Mouse (Mus musculus): Measurements from ENCODE around the gene Meis2. TPM values are rescaled to one million over a fixed set of nuclear protein-coding genes. Genes with fewer than 3 reads are reported as not detected.

Gene Meis2
- polyA plus RNA-seq, 2 experiments = 0.69 to 1.5 TPM

- Histone ChIP-seq H3K4me2 (ENCODE audit: low read depth) (no peak overlapping the region), H3K4me1 (replicated peaks; ENCODE audit: control insufficient read depth in 2 of 2, insufficient read depth in 2 of 2, low read length in 1 of 2) (no peaks in the 10 kb centered on the region), H3K9ac (replicated peaks) (no peak overlapping the region), H3K27ac (no peak overlapping the region), H3K9me3 (ENCODE audit: control insufficient read depth, low read length) (no peaks in the 10 kb centered on the region), H3K4me3 (ENCODE audit: insufficient read depth in 1 of 2, low read depth in 2 of 2, low read length in 2 of 2) (no peak overlapping the region), H3K27me3 (ENCODE audit: control insufficient read depth, insufficient read depth, low read length) (no peaks in the 10 kb centered on the region), H3K36me3 (replicated peaks; ENCODE audit: control insufficient read depth, insufficient read depth, low read depth) (no peaks in the 10 kb centered on the region)
- ATAC-seq (ENCODE audit: insufficient read depth) (no peak), DNase-seq (ENCODE audit: low read depth in 3 of 3, low spot score in 3 of 3) (no peak)
- WGBS (ENCODE audit: insufficient replicate concordance) = 35% methylated on average over 2 of the region's 2 CpGs
- TF ChIP-seq EP300 (IDR thresholded peaks at IDR 0.05; ENCODE audit: low read depth) = no peak
- no peak for TF ChIP-seq CTCF (IDR thresholded peaks at IDR 0.05; ENCODE audit: low read depth)
Observed at GRCm38 (mm10) chr2:115956786-115957185, 108.9 kb downstream of the Meis2 start.

GRCm38 (mm10) chr2:115950645-115951044 is 115.0 kb downstream of the Meis2 start:
- H3K4me2 ChIP-seq (ENCODE audit: low read depth) = no peak overlapping the region
- H3K9ac ChIP-seq (replicated peaks) = no peak overlapping the region
- H3K9me3 ChIP-seq (ENCODE audit: control insufficient read depth, low read length) = no peaks in the 10 kb centered on the region
- no peak for TF ChIP-seq EP300 (IDR thresholded peaks at IDR 0.05; ENCODE audit: low read depth)
- no peak for TF ChIP-seq CTCF (IDR thresholded peaks at IDR 0.05; ENCODE audit: low read depth)
- DNase-seq (ENCODE audit: low read depth in 3 of 3, low spot score in 3 of 3) = no peak
- no peak overlapping the region for H3K27ac ChIP-seq
- 58% methylated on average over 3 of the region's 3 CpGs for WGBS (ENCODE audit: insufficient replicate concordance)
- no peak for ATAC-seq (ENCODE audit: insufficient read depth)
- H3K4me1 ChIP-seq (replicated peaks; ENCODE audit: control insufficient read depth in 2 of 2, insufficient read depth in 2 of 2, low read length in 1 of 2) = no peaks in the 10 kb centered on the region
- no peaks in the 10 kb centered on the region for H3K27me3 ChIP-seq (ENCODE audit: control insufficient read depth, insufficient read depth, low read length)
- H3K36me3 ChIP-seq (replicated peaks; ENCODE audit: control insufficient read depth, insufficient read depth, low read depth) = no peaks in the 10 kb centered on the region
- no peak overlapping the region for H3K4me3 ChIP-seq (ENCODE audit: insufficient read depth in 1 of 2, low read depth in 2 of 2, low read length in 2 of 2)

GRCm38 (mm10) chr2:115948630-115949426 is 116.8 kb downstream of the Meis2 start:
- WGBS (ENCODE audit: insufficient replicate concordance) = 58% methylated on average over 7 of the region's 7 CpGs
- Histone ChIP-seq H3K4me1 (replicated peaks; ENCODE audit: control insufficient read depth in 2 of 2, insufficient read depth in 2 of 2, low read length in 1 of 2) (no peaks in the 10 kb centered on the region), H3K27me3 (ENCODE audit: control insufficient read depth, insufficient read depth, low read length) (no peaks in the 10 kb centered on the region), H3K9me3 (ENCODE audit: control insufficient read depth, low read length) (no peaks in the 10 kb centered on the region), H3K27ac (no peak overlapping the region), H3K9ac (replicated peaks) (no peak overlapping the region), H3K36me3 (replicated peaks; ENCODE audit: control insufficient read depth, insufficient read depth, low read depth) (no peaks in the 10 kb centered on the region), H3K4me3 (ENCODE audit: insufficient read depth in 1 of 2, low read depth in 2 of 2, low read length in 2 of 2) (no peak overlapping the region), H3K4me2 (ENCODE audit: low read depth) (no peak overlapping the region)
- TF ChIP-seq CTCF (IDR thresholded peaks at IDR 0.05; ENCODE audit: low read depth) (no peak), EP300 (IDR thresholded peaks at IDR 0.05; ENCODE audit: low read depth) (no peak)
- ATAC-seq (ENCODE audit: insufficient read depth) (no peak), DNase-seq (ENCODE audit: low read depth in 3 of 3, low spot score in 3 of 3) (no peak)

GRCm38 (mm10) chr2:115947714-115948226 is 117.9 kb downstream of the Meis2 start:
- ATAC-seq (ENCODE audit: insufficient read depth) (no peak), DNase-seq (ENCODE audit: low read depth in 3 of 3, low spot score in 3 of 3) (no peak)
- Histone ChIP-seq H3K4me2 (ENCODE audit: low read depth) (no peak overlapping the region), H3K27me3 (ENCODE audit: control insufficient read depth, insufficient read depth, low read length) (no peaks in the 10 kb centered on the region), H3K4me1 (replicated peaks; ENCODE audit: control insufficient read depth in 2 of 2, insufficient read depth in 2 of 2, low read length in 1 of 2) (no peaks in the 10 kb centered on the region), H3K9me3 (ENCODE audit: control insufficient read depth, low read length) (no peaks in the 10 kb centered on the region), H3K36me3 (replicated peaks; ENCODE audit: control insufficient read depth, insufficient read depth, low read depth) (no peaks in the 10 kb centered on the region), H3K9ac (replicated peaks) (no peak overlapping the region), H3K4me3 (ENCODE audit: insufficient read depth in 1 of 2, low read depth in 2 of 2, low read length in 2 of 2) (no peak overlapping the region), H3K27ac (no peak overlapping the region)
- WGBS (ENCODE audit: insufficient replicate concordance) = 19% methylated on average over 7 of the region's 7 CpGs
- TF ChIP-seq EP300 (IDR thresholded peaks at IDR 0.05; ENCODE audit: low read depth) = no peak
- no peak for TF ChIP-seq CTCF (IDR thresholded peaks at IDR 0.05; ENCODE audit: low read depth)

GRCm38 (mm10) chr2:115943044-115943443 is 122.6 kb downstream of the Meis2 start:
- H3K9me3 ChIP-seq (ENCODE audit: control insufficient read depth, low read length) = no peaks in the 10 kb centered on the region
- no peak for ATAC-seq (ENCODE audit: insufficient read depth)
- no peak overlapping the region for H3K4me3 ChIP-seq (ENCODE audit: insufficient read depth in 1 of 2, low read depth in 2 of 2, low read length in 2 of 2)
- TF ChIP-seq EP300 (IDR thresholded peaks at IDR 0.05; ENCODE audit: low read depth) (no peak), CTCF (IDR thresholded peaks at IDR 0.05; ENCODE audit: low read depth) (no peak)
- H3K9ac ChIP-seq (replicated peaks) = no peak overlapping the region
- H3K27me3 ChIP-seq (ENCODE audit: control insufficient read depth, insufficient read depth, low read length) = no peaks in the 10 kb centered on the region
- no peaks in the 10 kb centered on the region for H3K4me1 ChIP-seq (replicated peaks; ENCODE audit: control insufficient read depth in 2 of 2, insufficient read depth in 2 of 2, low read length in 1 of 2)
- H3K36me3 ChIP-seq (replicated peaks; ENCODE audit: control insufficient read depth, insufficient read depth, low read depth) = no peaks in the 10 kb centered on the region
- 71% methylated on average over 8 of the region's 8 CpGs for WGBS (ENCODE audit: insufficient replicate concordance)
- no peak overlapping the region for H3K27ac ChIP-seq
- H3K4me2 ChIP-seq (ENCODE audit: low read depth) = no peak overlapping the region
- no peak for DNase-seq (ENCODE audit: low read depth in 3 of 3, low spot score in 3 of 3)

All from liver, embryonic 14.5 days (tissue).